Mouse (Mus musculus) liver, embryonic 14.5 days (tissue): ENCODE data around the gene Kif16b. TPM values are rescaled to one million over a fixed set of nuclear protein-coding genes. Genes with fewer than 3 reads are reported as not detected.
A peak's percentile ranks its signal among the peaks of the same experiment; 100 is the strongest.

Source experiments
- ATAC-seq: fragments of 200-750 bp; cut with Nextera tagmentation; 2 replicates; pipeline ENCODE4 v1.8.0; 2017; ENCODE audit warnings: moderate number of reproducible peaks, mild to moderate bottlenecking, moderate library complexity; ENCODE audit not compliant: insufficient read depth
- DNase-seq, 3 experiments: peaks; one replicate each; pipeline ENCODE4 v3.0.0-alpha.2; 2012 to 2013; ENCODE audit warnings: low read depth in 3 of 3, low spot score in 3 of 3
- H3K27ac ChIP-seq: fragments of 300-500 bp; sonication (generic); 2 replicates; pipeline ENCODE4 v1.5.1; 2014; ENCODE audit warnings: moderate library complexity, mild to moderate bottlenecking, control low read depth, inconsistent platforms
- H3K27me3 ChIP-seq: fragments of 300-500 bp; sonication (generic); 2 replicates; pipeline ENCODE4 v1.6.1; 2014; ENCODE audit warnings: mild to moderate bottlenecking, low read length, moderate library complexity; ENCODE audit not compliant: control insufficient read depth, insufficient read depth
- H3K36me3 ChIP-seq: fragments of 300-500 bp; sonication (generic); replicated peaks from 2 replicates; pipeline ENCODE4 v1.6.1; 2014; ENCODE audit warnings: low read depth; ENCODE audit not compliant: control insufficient read depth, insufficient read depth
- H3K4me1 ChIP-seq, 2 experiments: fragments of 200-500 bp in 1 of 2; fragments of 300-500 bp in 1 of 2; sonication (generic) in 1 of 2; replicated peaks; 2 replicates each; pipeline ENCODE4 v1.6.1; 2012 to 2014; ENCODE audit warnings: antibody characterized with exemption in 1 of 2, inconsistent platforms in 1 of 2, low read length in 1 of 2; ENCODE audit not compliant: control insufficient read depth in 2 of 2, insufficient read depth in 2 of 2
- H3K4me2 ChIP-seq: fragments of 300-500 bp; sonication (generic); 2 replicates; pipeline ENCODE4 v1.6.1; 2014; ENCODE audit warnings: low read depth, mild to moderate bottlenecking, control low read depth, moderate library complexity
- H3K4me3 ChIP-seq, 2 experiments: fragments of 200-500 bp in 1 of 2; fragments of 300-500 bp in 1 of 2; sonication (generic) in 1 of 2; 2 replicates each; pipeline ENCODE4 v1.5.1; 2012 to 2014; ENCODE audit warnings: low read depth in 2 of 2, low read length in 2 of 2, mild to moderate bottlenecking in 2 of 2, control low read depth in 1 of 2, inconsistent platforms in 1 of 2, moderate library complexity in 1 of 2; ENCODE audit not compliant: insufficient read depth in 1 of 2
- H3K9ac ChIP-seq: fragments of 300-500 bp; sonication (generic); replicated peaks from 2 replicates; pipeline ENCODE4 v1.6.1; 2014; ENCODE audit warnings: mild to moderate bottlenecking, control low read depth, moderate library complexity
- H3K9me3 ChIP-seq: fragments of 300-500 bp; sonication (generic); 2 replicates; pipeline ENCODE4 v1.6.1; 2016; ENCODE audit warnings: low read length, mixed read lengths; ENCODE audit not compliant: control insufficient read depth
- CTCF ChIP-seq: IDR thresholded peaks from 2 replicates; pipeline ENCODE4 v1.5.1; 2016; ENCODE audit warnings: antibody characterized with exemption, low read depth, control low read depth
- EP300 ChIP-seq: IDR thresholded peaks from 2 replicates; pipeline ENCODE4 v1.6.1; 2016; ENCODE audit warnings: antibody characterized with exemption, low read depth
- WGBS: fragments of 180-500 bp; shearing (Covaris S2); extraction: QIAGEN DNeasy Blood & Tissue Kit; methylation state at CpG from one replicate; pipeline ENCODE4 v1.1.7; 2014; ENCODE audit not compliant: insufficient replicate concordance; 5-methylcytosine and 5-hydroxymethylcytosine counted together
- polyA plus RNA-seq, 2 experiments: library from polyadenylated mRNA; depleted of rRNA in 1 of 2; stranded (reverse) in 1 of 2; unstranded in 1 of 2; fragments of >200 nt; fragmentation: Nextera tagmentation in 1 of 2; extraction: Ambion mirVana in 1 of 2; gene quantifications; 2 replicates each; pipeline versions ENCODE4 v1.2.1 to v1.2.3; 2012 to 2014

Gene Kif16b
- polyA plus RNA-seq, 2 experiments: 2.2 to 2.5 TPM

- H3K9me3 ChIP-seq: no peaks in the 10 kb centered on the region
- no peak overlapping the region for H3K4me3 ChIP-seq
- no peaks in the 10 kb centered on the region for H3K4me1 ChIP-seq
- H3K36me3 ChIP-seq: no peaks in the 10 kb centered on the region
- ATAC-seq (no peak), DNase-seq (no peak)
- H3K27ac ChIP-seq: no peak overlapping the region
- H3K4me2 ChIP-seq: no peak overlapping the region
- no peak overlapping the region for H3K9ac ChIP-seq
- 53% methylated on average over 5 of the region's 5 CpGs for WGBS
- TF ChIP-seq EP300: no peak
- TF ChIP-seq CTCF: no peak
- H3K27me3 ChIP-seq: no peaks in the 10 kb centered on the region
Observed at GRCm38 (mm10) chr2:142612359-142612953, 288.9 kb downstream of the Kif16b start.

GRCm38 (mm10) chr2:142611113-142611512 is 290.2 kb downstream of the Kif16b start:
- Histone ChIP-seq H3K4me1 (no peaks in the 10 kb centered on the region), H3K36me3 (no peaks in the 10 kb centered on the region), H3K27ac (no peak overlapping the region), H3K4me2 (no peak overlapping the region), H3K9ac (no peak overlapping the region), H3K27me3 (no peaks in the 10 kb centered on the region), H3K4me3 (no peak overlapping the region), H3K9me3 (no peaks in the 10 kb centered on the region)
- TF ChIP-seq CTCF: peak; percentile 54
- no peak for TF ChIP-seq EP300
- DNase-seq (peak in 2 of 3 experiments; percentile 0 to 6), ATAC-seq (no peak)
- WGBS: 55% methylated on average over 6 of the region's 6 CpGs

- H3K27me3 ChIP-seq: no peaks in the 10 kb centered on the region
- TF ChIP-seq CTCF (no peak), EP300 (no peak)
- H3K27ac ChIP-seq: no peak overlapping the region
- no peak overlapping the region for H3K9ac ChIP-seq
- 60% methylated on average over 5 of the region's 5 CpGs for WGBS
- H3K36me3 ChIP-seq: no peaks in the 10 kb centered on the region
- ATAC-seq (no peak), DNase-seq (no peak)
- no peak overlapping the region for H3K4me3 ChIP-seq
- H3K4me2 ChIP-seq: no peak overlapping the region
- H3K4me1 ChIP-seq: no peaks in the 10 kb centered on the region
- no peaks in the 10 kb centered on the region for H3K9me3 ChIP-seq
Observed at GRCm38 (mm10) chr2:142610206-142610605, 291.1 kb downstream of the Kif16b start.

- Histone ChIP-seq H3K9me3 (no peaks in the 10 kb centered on the region), H3K4me2 (no peak overlapping the region), H3K27me3 (no peaks in the 10 kb centered on the region), H3K27ac (no peak overlapping the region), H3K9ac (no peak overlapping the region), H3K4me1 (no peaks in the 10 kb centered on the region), H3K4me3 (no peak overlapping the region), H3K36me3 (no peaks in the 10 kb centered on the region)
- no peak for DNase-seq
- ATAC-seq: no peak
- no peak for TF ChIP-seq EP300
- no peak for TF ChIP-seq CTCF
- WGBS: 89% methylated on average over 17 of the region's 17 CpGs
Observed at GRCm38 (mm10) chr2:142608778-142609177, 292.6 kb downstream of the Kif16b start.

GRCm38 (mm10) chr2:142604762-142605161 is 296.6 kb downstream of the Kif16b start:
- Histone ChIP-seq H3K27me3 (no peaks in the 10 kb centered on the region), H3K27ac (no peak overlapping the region), H3K4me2 (no peak overlapping the region), H3K9me3 (no peaks in the 10 kb centered on the region), H3K4me1 (no peaks in the 10 kb centered on the region), H3K36me3 (no peaks in the 10 kb centered on the region), H3K4me3 (no peak overlapping the region), H3K9ac (no peak overlapping the region)
- ATAC-seq (no peak), DNase-seq (no peak)
- TF ChIP-seq CTCF: peak; percentile 50
- TF ChIP-seq EP300: no peak
- WGBS: 44% methylated on average over 4 of the region's 4 CpGs
